Mouse (Mus musculus): ENCODE results near the gene Agl. TPM values are rescaled to one million over a fixed set of nuclear protein-coding genes. Genes with fewer than 3 reads are reported as not detected.
A peak's percentile ranks its signal among the peaks of the same experiment; 100 is the strongest.
"Not testable (repeated sequence)": the region's sequence is repeated elsewhere in the genome, so short reads cannot be mapped to it uniquely, and the experiment has no call there.

The Agl gene
- total and polyA plus RNA-seq, 3 experiments = 9.7 to 54.6 (median 53.8) TPM

DNA sequence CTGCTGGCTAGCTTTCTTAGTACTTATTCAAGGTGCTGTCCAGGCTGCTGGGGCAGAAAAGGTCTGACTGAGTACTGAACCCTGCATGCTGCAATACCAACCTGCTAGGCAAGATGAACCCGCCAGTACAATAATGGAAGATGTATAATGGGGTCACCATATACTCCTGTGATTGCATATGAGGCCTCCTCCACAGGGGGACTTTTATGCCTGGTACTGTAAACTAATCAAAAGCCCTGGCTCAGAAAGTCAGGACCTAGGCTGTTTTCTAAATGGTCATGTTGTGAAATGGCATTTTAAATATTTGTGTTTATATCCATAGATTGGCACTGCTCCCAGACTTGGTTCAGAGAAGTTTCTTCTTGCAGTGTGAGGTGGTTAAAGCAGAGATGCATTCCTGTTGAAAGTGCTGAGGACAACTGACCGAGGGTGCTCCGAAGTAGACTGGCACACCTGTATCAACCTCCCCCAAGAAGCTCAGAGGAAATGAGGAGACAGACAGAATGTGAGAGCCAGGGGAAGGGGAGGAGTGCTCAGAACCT, 8.8 kb upstream of the Agl start:
- DNase-seq = no peak

DNA sequence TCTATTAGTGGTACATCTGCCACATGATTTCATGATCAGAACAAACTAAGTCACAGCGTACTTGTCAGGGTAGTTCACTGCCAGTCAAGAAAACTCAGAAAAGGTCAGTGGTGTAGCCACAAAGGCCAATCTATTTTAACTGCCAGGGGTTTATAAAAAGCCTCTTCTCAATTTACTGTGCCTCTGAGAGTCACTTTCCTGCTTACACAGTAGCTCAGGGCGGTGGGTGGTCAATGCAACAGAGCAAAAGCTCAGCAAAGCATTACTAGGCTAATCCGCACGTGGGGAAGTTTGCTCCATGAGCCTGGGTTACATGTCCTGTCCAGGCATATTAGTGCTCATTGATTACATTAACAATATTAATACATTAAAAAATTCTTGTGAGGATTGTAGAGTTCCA, 8.0 kb upstream of the Agl start:
- no peak for DNase-seq

DNA sequence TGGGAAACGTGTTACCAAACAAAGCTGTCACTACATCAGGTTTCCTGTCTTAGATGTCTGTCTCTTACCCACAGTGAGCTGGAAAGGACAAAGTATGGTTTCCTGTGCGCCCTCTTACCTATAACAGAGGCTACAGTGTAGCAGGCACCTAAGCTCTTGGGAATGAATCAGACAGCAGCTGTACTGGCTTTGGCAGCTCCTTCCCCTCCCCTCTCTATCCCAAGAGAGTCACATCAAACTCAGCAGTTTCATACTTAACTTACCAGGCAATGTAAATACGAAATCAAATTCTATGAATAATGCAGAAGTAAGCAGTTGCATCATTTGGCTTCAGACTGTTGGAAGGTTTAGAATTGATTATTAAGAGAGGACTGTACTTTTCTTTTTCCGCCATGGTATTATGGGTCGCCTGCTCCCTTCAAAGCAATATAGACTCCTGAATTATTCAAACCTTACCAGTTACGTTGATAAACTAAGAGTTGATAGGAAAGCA, 7.4 kb upstream of the Agl start:
- DNase-seq = no peak

GRCm38 (mm10) chr3:116812946-116813345, 5.0 kb upstream of the Agl start:
- DNase-seq = no peak

DNA sequence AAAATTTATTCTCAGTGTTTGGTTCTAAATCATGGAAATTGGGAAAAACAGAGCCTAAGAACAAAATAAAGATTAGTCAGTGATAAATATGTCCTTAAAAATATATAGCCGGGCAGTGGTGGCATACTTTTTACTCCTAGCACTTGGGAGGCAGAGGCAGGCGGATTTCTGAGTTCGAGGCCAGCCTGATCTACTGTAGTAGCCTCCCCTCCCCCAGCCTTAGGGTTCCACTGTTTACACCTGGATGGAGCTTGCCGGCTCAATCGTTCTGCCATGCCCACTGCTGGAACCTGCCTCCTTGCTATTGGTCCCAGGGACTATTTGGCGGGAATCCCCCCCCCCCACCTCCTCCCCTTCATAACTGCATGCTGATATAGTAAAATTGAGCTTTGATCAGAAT, 2.4 kb upstream of the Agl start:
- not testable (repeated sequence) for DNase-seq

DNA sequence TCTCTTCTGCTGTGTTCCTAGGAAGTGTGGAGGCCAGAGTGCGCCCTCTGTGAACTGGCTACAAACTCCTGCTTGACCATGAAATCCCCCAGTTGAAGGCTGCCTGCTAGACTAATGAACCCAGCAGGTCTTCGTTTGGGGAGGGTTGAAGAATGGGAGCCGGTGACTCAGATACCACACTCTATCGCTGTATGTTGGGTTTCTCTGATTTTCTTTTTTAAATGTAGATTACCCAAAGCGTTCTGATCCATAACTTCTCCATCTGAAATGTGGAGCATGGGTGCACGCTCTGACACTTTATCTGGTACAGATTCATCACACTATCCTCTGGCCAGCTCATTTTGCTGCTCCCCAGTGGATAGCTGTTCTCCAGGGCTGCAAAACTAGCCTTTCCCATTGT, 1.3 kb upstream of the Agl start:
- DNase-seq = no peak

DNA sequence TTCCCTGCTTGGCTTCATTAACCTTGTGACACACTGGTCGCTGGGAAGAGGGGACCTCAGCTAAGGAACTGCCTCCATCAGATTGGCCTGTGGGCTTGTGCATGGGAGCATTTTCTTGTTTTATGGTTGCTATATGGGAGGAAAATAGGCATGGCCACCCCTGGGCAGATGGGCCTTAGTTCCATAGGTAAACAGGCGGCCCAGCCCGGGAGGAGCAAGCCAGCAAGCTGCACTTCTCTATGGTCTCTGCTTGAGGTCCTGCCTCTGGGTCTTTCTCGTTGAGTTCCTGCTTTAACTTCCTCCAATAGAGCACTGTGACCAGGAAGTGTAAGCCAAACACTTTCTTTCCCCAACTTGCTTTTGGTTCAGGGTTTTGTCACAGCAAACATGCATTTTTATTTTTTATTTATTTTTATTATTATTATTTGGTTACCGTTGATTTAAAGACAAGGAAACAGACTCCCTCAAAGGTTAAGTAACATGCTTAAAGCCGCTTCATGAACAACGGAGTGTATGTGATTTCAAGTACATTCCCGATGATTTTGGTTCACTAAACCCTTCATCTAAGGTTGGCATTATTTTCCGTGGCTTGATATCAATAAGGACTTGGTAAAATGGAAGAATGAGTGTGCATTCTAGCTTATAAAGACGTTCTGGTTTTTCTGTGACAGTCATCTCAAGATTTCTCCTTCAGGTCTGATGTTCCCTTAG, 696 bp upstream of the Agl start:
- DNase-seq = no peak

GRCm38 (mm10) chr3:116805866-116806265, 2.1 kb downstream of the Agl start:
- peak; percentile 11 for DNase-seq

DNA sequence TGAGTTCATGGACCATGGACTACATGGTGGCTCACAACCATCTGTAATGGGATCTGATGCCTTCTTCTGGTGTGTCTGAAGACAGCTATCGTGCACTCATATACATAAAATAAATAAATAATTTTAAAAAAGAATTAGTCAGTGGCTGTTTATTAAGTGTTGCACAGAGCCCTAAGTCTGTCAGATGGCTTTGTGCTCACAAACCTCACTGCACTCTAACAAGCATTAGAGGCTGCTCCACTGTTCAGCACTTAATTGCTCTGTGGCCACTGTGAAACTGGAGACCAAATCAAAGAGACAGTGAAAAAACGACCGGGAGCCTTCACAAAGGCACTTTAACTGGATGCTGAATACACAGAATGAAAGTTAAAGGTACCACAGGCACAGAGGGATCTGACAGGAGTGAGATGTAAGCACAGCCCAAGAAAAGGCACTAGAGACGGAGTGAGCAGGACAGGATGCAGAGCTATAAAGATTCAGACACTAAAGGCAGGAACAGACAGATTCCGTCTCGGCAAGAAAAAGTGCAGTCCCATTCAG, 3.1 kb downstream of the Agl start:
- DNase-seq = peak; percentile 25

DNA sequence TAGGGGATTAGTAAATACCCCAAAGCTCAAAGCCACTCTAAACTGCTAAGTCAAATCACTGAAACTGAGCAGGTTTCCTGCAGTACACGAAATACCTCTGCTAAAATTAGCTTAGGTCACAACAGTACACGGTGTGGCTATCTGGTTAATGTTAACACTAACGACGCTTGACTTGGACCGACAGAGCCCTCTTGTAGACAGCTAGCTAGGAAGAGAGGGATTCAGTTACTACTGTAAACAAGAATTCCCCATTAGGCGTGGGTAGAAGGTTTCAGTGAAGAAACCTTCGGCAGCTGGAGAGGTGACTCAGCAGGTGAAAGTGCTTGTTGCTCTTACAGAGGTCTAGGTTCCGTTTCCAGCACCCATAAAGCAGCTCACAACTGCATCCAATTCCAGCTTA, 6.2 kb downstream of the Agl start:
- DNase-seq = no peak

GRCm38 (mm10) chr3:116798821-116799510, 9.0 kb downstream of the Agl start:
- no peak for DNase-seq

- no peak for DNase-seq
Measured at GRCm38 (mm10) chr3:116788851-116789250, 19.1 kb downstream of the Agl start.

GRCm38 (mm10) chr3:116786543-116786942, 21.4 kb downstream of the Agl start:
- DNase-seq = no peak

GRCm38 (mm10) chr3:116785820-116786219, 22.1 kb downstream of the Agl start:
- no peak for DNase-seq

DNA sequence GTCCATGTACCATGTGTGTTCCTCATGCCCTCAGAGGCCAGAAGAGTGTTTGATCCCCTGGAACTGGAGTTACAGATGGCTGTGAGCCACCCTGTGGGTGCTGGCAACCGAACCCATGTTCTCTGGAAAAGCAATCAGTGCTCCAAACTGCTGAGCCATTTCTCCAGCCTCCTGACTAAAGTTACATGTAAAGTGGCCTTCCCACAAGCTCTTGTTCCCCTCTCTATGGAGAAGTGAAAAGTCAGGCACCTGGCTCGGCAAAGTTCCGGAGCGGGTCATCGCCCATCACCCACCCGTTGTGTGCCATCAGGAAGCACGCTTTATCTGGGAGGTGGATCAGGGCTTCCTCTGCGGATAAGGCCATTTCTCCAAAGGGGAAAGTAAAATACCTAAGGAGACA, 23.2 kb downstream of the Agl start:
- DNase-seq = no peak

DNA sequence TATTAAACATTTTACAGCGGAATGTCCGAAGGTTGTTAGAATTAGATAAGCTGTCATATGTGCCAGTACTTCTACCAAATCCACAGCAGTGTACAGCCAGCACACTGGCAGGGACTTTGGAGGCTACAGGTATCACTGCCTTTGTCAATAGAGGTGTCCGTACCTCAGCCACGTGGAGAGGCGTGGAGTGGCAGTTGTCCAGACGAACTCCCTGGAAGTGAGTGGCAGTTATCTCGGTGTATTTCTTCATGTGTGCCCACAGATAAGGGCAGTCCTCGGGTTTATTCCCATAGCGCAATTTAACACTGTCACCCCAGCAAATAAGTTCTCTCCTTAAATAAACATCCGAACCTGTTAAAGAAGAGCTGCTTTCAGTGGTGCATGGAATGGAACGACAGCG, 23.7 kb downstream of the Agl start:
- peak; percentile 12 for DNase-seq

DNA sequence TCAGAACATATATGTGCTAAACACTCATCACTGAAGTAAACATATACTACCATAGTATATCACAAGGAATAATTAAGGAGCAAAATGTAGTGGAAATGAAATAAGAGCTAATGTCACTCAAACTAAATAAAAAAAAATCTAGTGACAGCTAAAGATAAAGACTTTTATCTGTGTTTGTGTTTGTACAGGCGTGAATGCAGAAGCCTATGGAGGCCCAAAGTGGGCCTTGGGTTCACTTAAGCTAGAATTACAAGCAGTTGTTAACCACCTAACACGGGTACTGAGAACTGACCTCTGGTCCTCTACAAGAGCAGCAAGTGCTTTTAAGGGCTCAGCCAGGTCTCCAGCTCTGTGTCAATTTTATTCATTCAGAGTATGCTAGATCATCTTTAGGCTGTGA, 31.0 kb downstream of the Agl start:
- DNase-seq = no peak

GRCm38 (mm10) chr3:116773836-116774235, 34.1 kb downstream of the Agl start:
- no peak for DNase-seq

DNA sequence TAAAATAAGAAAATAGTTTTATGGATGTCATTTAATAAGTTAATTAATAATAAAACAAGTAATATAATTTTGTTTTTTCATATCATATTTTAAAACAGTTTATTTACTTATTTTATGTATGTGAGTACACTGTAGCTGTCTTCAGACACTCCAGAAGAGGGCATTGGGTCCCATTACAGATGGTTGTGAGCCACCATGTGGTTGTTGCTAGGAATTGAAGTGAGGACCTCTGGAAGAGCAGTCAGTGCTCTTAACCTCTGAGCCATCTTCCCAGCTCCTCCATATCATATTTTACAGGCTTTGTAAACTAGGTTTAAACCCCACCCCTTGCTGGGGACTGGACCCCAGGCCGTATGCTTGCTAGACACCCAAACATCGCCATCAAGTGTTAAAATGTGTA, 36.4 kb downstream of the Agl start:
- peak; percentile 16 for DNase-seq

- DNase-seq = not testable (repeated sequence)
Measured at GRCm38 (mm10) chr3:116766963-116767362, 41.0 kb downstream of the Agl start.

- no peak for DNase-seq
Measured at GRCm38 (mm10) chr3:116752818-116753217, 55.1 kb downstream of the Agl start.

DNA sequence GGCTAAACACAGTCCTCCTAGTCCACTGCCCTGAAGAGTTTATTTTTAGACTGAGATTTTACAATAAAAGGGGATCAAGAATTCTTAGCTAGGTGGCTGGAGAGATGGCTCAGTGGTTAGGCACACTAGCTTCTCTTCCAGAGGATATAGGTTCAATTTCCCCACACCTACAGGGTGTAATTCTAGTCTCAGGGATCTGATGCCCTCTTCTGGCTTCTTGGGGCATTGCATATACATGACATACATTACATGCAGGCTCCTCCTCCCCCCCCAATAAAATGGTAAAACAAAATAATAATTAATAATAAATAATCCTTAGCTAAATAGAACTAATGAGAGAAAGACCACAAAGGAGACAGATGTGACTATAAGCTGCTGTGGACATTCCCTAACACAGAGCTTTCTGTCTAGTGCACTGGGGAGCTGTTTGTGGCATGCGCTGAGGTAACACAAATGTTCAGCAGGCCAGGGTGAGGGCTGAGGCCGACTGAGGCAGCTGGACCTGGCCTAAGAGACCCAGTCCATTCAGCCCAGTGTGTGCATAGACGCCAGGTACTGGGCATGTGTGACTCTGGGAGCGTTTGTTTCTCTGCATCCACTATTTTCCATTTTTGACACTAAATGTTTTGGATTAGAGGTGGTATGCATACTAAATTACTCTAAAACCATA, 56.6 kb downstream of the Agl start:
- DNase-seq = peak; percentile 37

Data from adrenal gland, adult 2 months (tissue).